Mouse (Mus musculus) limb, embryonic 14.5 days (tissue): ENCODE measurements around the gene Plcl1. TPM values are rescaled to one million over a fixed set of nuclear protein-coding genes. Genes with fewer than 3 reads are reported as not detected.

Experiments used
- ATAC-seq: fragments of 200-750 bp; cut with Nextera tagmentation; 2 replicates; pipeline ENCODE4 v1.8.0; 2017; ENCODE audit warnings: low read depth, moderate number of reproducible peaks, moderate TSS enrichment; ENCODE audit not compliant: low FRiP score
- DNase-seq: peaks from one replicate; pipeline ENCODE4 v3.0.0-alpha.2; 2015; ENCODE audit warnings: low spot score
- H3K27ac ChIP-seq: fragments of 300-500 bp; sonication (generic); replicated peaks from 2 replicates; pipeline ENCODE4 v1.5.1; 2014; ENCODE audit warnings: low read depth, mild to moderate bottlenecking, low read length, moderate library complexity, mixed read lengths
- H3K27me3 ChIP-seq: fragments of 300-500 bp; sonication (generic); 2 replicates; pipeline ENCODE4 v1.6.1; 2014; ENCODE audit warnings: low read length, mixed read lengths; ENCODE audit not compliant: control insufficient read depth, insufficient read depth
- H3K36me3 ChIP-seq: fragments of 300-500 bp; sonication (generic); 2 replicates; pipeline ENCODE4 v1.6.1; 2014; ENCODE audit warnings: mild to moderate bottlenecking, low read length, moderate library complexity, mixed read lengths; ENCODE audit not compliant: control insufficient read depth, insufficient read depth
- H3K4me1 ChIP-seq: fragments of 300-500 bp; sonication (generic); 2 replicates; pipeline ENCODE4 v1.6.1; 2014; ENCODE audit warnings: antibody characterized with exemption, low read length, mixed read lengths; ENCODE audit not compliant: control insufficient read depth, insufficient read depth
- H3K4me2 ChIP-seq: fragments of 300-500 bp; sonication (generic); replicated peaks from 2 replicates; pipeline ENCODE4 v1.6.1; 2014; ENCODE audit warnings: low read depth, mild to moderate bottlenecking, low read length, moderate library complexity; ENCODE audit not compliant: severe bottlenecking
- H3K4me3 ChIP-seq: fragments of 300-500 bp; sonication (generic); replicated peaks from 2 replicates; pipeline ENCODE4 v1.5.1; 2014; ENCODE audit warnings: low read length
- H3K9ac ChIP-seq: fragments of 300-500 bp; sonication (generic); 2 replicates; pipeline ENCODE4 v1.6.1; 2014; ENCODE audit warnings: mild to moderate bottlenecking, low read depth, low read length, moderate library complexity; ENCODE audit not compliant: severe bottlenecking
- H3K9me3 ChIP-seq: fragments of 300-500 bp; sonication (generic); 2 replicates; pipeline ENCODE4 v1.6.1; 2016; ENCODE audit warnings: low read length; ENCODE audit not compliant: control insufficient read depth
- POLR2A ChIP-seq: fragments of 200-500 bp; IDR thresholded peaks from 2 replicates; pipeline ENCODE4 v1.8.0; 2012; ENCODE audit warnings: inconsistent platforms, mild to moderate bottlenecking, moderate library complexity, borderline replicate concordance; ENCODE audit not compliant: insufficient read depth, insufficient read length; ENCODE audit errors: extremely low read depth
- WGBS: fragments of 180-500 bp; shearing (Covaris S2); extraction: QIAGEN DNeasy Blood & Tissue Kit; methylation state at CpG from one replicate; pipeline ENCODE4 v1.1.7; 2014; 5-methylcytosine and 5-hydroxymethylcytosine counted together
- polyA plus RNA-seq, 2 experiments: library from polyadenylated mRNA; depleted of rRNA in 1 of 2; stranded (reverse) in 1 of 2; unstranded in 1 of 2; fragments of >200 nt; fragmentation: Nextera tagmentation in 1 of 2; extraction: Ambion mirVana in 1 of 2; gene quantifications; 2 replicates each; pipeline versions ENCODE4 v1.2.1 to v1.2.3; 2012 to 2014

The Plcl1 gene
- polyA plus RNA-seq, 2 experiments = 1.8 to 2.3 TPM

- Histone ChIP-seq H3K36me3 (no peaks in the 10 kb centered on the region), H3K4me3 (no peak overlapping the region), H3K27ac (no peak overlapping the region), H3K27me3 (no peaks in the 10 kb centered on the region), H3K4me2 (no peak overlapping the region), H3K4me1 (no peaks in the 10 kb centered on the region), H3K9ac (no peak overlapping the region), H3K9me3 (no peaks in the 10 kb centered on the region)
- ATAC-seq (no peak), DNase-seq (no peak)
- no peak for TF ChIP-seq POLR2A
- 75% methylated on average over 2 of the region's 2 CpGs for WGBS
Measured at GRCm38 (mm10) chr1:55446876-55447275, 41.2 kb downstream of the Plcl1 start.

- no peak overlapping the region for H3K4me2 ChIP-seq
- DNase-seq (no peak), ATAC-seq (no peak)
- H3K27ac ChIP-seq = no peak overlapping the region
- no peaks in the 10 kb centered on the region for H3K9me3 ChIP-seq
- 79% methylated on average over 2 of the region's 2 CpGs for WGBS
- no peaks in the 10 kb centered on the region for H3K4me1 ChIP-seq
- no peak overlapping the region for H3K4me3 ChIP-seq
- no peaks in the 10 kb centered on the region for H3K27me3 ChIP-seq
- no peak for TF ChIP-seq POLR2A
- no peaks in the 10 kb centered on the region for H3K36me3 ChIP-seq
- no peak overlapping the region for H3K9ac ChIP-seq
Measured at GRCm38 (mm10) chr1:55447661-55448060, 41.9 kb downstream of the Plcl1 start.

- H3K9ac ChIP-seq = no peak overlapping the region
- no peaks in the 10 kb centered on the region for H3K27me3 ChIP-seq
- no peak overlapping the region for H3K27ac ChIP-seq
- H3K4me1 ChIP-seq = no peaks in the 10 kb centered on the region
- no peaks in the 10 kb centered on the region for H3K36me3 ChIP-seq
- no peaks in the 10 kb centered on the region for H3K9me3 ChIP-seq
- TF ChIP-seq POLR2A = no peak
- ATAC-seq (no peak), DNase-seq (no peak)
- WGBS = 88% methylated on average over 1 of the region's 1 CpGs
- no peak overlapping the region for H3K4me3 ChIP-seq
- H3K4me2 ChIP-seq = no peak overlapping the region
Measured at GRCm38 (mm10) chr1:55448104-55448503, 42.4 kb downstream of the Plcl1 start.

GRCm38 (mm10) chr1:55449779-55450178 is 44.1 kb downstream of the Plcl1 start:
- TF ChIP-seq POLR2A = no peak
- Histone ChIP-seq H3K9ac (no peak overlapping the region), H3K36me3 (no peaks in the 10 kb centered on the region), H3K27ac (no peak overlapping the region), H3K4me3 (no peak overlapping the region), H3K27me3 (no peaks in the 10 kb centered on the region), H3K4me2 (no peak overlapping the region), H3K9me3 (no peaks in the 10 kb centered on the region), H3K4me1 (no peaks in the 10 kb centered on the region)
- no peak for ATAC-seq
- DNase-seq = no peak
- WGBS = 76% methylated on average over 3 of the region's 3 CpGs

- Histone ChIP-seq H3K4me1 (no peaks in the 10 kb centered on the region), H3K36me3 (no peaks in the 10 kb centered on the region), H3K4me3 (no peak overlapping the region), H3K9ac (no peak overlapping the region), H3K9me3 (no peaks in the 10 kb centered on the region), H3K27ac (no peak overlapping the region), H3K4me2 (no peak overlapping the region), H3K27me3 (no peaks in the 10 kb centered on the region)
- TF ChIP-seq POLR2A = no peak
- no peak for ATAC-seq
- DNase-seq = no peak
- WGBS = 69% methylated on average over 5 of the region's 5 CpGs
Measured at GRCm38 (mm10) chr1:55454119-55454518, 48.4 kb downstream of the Plcl1 start.

GRCm38 (mm10) chr1:55462301-55462700 is 56.6 kb downstream of the Plcl1 start:
- Histone ChIP-seq H3K27ac (no peak overlapping the region), H3K4me3 (no peak overlapping the region), H3K4me1 (no peaks in the 10 kb centered on the region), H3K36me3 (no peaks in the 10 kb centered on the region), H3K9ac (no peak overlapping the region), H3K4me2 (no peak overlapping the region), H3K9me3 (no peaks in the 10 kb centered on the region), H3K27me3 (no peaks in the 10 kb centered on the region)
- no peak for TF ChIP-seq POLR2A
- DNase-seq (no peak), ATAC-seq (no peak)
- 77% methylated on average over 5 of the region's 5 CpGs for WGBS
